Mouse (Mus musculus) cerebellum, adult 2 months (tissue): ENCODE data around the gene Ptgis.

Source experiments
- CTCF ChIP-seq: fragments of 200-500 bp; IDR thresholded peaks from 2 replicates; pipeline ENCODE4 v1.5.1; 2011; ENCODE audit warnings: low read depth, mild to moderate bottlenecking, control low read depth, low read length, moderate library complexity, borderline replicate concordance; ENCODE audit not compliant: insufficient read depth
- POLR2A ChIP-seq: fragments of 200-500 bp; IDR thresholded peaks from 2 replicates; pipeline ENCODE4 v1.6.1; 2011; ENCODE audit warnings: low read length, control low read depth, borderline replicate concordance; ENCODE audit not compliant: insufficient read depth

DNA sequence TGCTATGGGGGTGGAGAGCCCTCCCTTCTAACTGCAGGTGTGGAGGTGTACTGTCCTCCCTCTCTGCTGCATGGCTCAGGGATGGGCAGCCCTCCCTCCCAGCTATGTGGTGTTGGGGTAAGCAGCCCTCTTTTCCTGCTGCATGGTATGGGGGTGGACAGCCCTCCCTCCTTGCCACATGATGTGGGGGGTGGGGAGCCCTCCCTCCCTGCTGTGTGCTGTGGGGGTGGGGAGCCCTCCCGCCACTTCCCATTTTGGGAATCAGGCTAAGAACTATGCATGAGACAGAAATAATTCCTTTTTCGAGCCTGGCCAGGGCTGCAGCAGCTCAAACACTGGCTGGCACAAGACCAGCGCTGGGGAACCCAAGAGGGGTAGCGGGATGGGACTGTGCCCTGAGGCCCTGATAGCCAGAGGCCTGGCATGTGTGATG, 84.8 kb downstream of the Ptgis start:
- no peak for TF ChIP-seq CTCF
- no peak for TF ChIP-seq POLR2A
